Mouse (Mus musculus): ENCODE data around the gene Snapin.

Snapin gene

DNA sequence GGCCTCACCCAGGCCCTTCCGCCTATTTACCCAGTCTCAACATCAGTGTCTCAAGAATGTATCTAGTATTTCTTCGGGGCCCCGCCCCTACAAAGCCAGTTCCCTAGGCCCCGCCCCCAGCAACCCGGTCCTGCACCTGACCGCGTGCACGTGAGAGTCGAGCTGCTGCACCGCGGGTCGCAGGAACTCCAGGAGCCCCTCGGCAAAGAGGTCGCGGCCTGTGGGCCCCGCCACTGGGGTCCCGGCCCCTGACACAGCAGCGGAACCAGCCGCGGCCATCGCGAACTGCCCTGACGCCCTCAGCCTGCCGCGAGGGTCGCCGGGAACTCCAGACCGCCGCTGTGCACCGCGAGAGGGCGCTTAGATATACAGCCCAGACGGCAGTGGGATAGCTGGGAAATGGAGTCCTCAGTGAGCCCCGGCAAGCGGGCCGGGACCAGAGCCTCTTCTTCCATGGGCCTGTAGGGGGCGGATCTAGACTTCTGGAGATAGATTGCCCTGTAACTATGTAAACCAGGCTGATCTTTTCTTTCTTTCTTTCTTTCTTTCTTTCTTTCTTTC is at the start of gene Snapin:
TSS of gene Snapin (minus strand) at position 338 of the 561 bp plus-strand sequence.
- peak; percentile 97 for DNase-seq (ENCODE audit: low read depth)

DNA sequence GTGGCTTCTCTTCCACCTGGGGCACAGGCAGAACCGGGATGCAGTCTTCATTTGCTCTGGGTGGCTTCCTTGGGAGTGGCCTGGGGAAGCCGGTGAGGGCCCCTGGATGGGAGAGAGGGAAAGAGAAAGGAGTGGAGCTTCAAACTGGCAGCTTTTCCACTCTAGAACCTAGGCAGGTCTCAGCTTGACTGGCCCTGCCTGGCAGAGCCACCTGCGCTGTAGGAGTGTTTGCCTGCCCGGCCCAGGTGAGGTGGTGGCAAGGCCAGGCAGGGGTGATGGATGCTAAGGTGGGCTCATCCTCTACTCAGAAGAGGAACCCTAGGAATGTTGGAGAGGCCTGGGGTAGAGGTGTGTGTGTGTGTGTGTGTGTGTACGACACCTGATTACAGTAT is 47.1 kb upstream of the Snapin start:
- no peak for DNase-seq (ENCODE audit: low read depth)

DNA sequence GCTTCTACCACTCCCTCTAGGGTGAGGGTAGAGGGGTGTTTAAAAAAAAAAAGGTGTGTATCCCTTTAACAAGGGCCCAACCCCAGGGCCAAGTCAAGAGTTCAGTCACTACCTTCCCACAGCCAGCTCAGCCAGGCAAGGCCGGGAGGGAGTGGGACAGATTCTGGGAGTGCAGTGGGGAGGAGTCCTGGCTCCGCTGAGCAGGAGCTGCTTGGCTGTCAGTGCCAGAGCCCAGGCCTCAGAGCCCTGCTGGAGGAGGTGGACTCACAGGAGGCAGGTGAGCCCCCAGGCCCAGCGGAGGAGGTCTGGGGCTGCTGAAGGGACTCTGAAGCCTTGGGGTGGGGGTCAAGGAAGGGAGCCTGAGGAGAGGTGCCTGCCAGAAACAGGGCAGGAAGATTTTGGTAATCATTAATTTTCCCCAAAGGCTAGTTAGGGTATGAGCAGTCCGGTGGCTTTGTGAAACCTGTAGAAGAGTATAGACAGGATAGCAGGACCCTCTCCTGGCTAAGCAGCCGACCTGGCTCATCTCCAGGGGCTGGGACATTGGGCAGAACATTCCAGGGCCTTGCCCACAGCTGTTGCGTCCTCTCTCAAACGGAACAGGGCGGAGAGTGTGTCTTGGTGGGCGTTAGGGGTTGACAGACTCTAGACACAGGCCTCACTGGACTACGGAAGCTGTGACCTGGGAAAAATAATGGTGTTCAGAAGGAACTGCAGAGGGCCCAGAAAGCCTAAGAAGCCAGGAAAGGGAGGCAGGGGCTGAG is 46.5 kb upstream of the Snapin start, which contains the start of gene S100a16:
TSS of gene S100a16 (plus strand) at position 114 of the 764 bp plus-strand sequence.
- no peak for DNase-seq (ENCODE audit: low read depth)

DNA sequence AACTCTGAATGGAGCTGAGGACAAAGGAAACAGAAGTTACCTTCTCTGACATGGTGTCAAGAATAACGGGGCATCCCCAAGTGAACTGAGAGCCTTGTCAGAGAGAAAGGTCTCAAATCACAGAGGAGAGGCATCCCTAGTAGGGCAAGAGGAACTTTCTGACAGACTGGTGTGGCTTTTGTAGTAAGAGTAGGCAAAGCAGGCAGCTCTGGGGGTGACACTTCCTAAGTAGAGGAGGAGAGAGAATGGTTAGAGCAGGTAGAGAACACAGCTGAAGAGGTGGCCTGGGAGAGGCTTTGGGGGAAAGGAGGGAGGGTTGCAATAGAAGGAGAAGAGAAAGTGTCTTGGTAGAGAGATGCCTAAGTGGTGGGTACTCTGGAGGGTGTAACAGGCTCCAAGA is 44.6 kb upstream of the Snapin start:
- no peak for DNase-seq (ENCODE audit: low read depth)

DNA sequence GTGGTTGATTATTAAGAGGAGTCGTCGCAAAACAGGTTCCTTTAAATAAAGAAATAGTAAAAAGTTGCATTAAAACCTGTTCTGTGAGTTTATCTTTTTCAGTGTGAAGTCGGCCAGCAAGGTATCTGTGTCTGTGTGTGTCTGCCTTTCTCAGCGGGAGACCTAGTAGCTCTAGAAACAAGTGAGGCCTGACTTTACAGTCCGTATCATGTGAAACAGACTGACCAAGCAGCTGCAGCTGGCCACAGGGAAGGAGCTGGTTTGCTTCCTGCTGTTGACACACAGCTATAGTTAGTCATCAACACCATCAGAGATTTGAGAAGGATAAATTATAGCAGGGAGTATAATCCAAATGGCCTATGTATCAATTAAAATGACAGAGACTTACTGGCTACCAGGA is 40.9 kb upstream of the Snapin start:
- no peak for DNase-seq (ENCODE audit: low read depth)

DNA sequence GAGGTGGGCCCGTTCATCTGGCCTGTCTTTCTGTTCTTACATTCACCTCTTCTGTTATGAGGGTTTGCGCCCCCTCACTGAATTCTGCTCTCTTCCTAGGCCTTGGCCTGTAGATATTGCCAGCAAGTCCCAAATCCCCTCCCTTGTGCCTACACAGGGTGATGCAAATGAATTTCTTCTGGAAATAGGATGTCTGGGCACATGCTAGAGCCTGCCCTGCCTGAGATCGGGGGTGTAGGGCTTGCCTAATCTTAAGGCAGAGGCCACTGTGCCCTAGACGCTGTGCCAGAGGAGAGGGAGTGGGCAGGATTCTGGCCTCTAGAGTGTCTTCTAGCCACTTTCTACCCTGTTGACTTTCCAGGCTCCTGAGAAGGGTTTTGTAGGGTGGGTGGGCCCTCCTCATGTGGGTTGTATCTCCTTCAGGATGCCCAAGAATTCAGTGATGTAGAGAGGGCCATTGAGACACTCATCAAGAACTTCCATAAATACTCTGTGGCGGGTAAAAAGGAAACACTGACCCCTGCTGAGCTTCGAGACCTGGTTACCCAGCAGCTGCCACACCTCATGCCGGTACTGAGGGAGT is 36.5 kb upstream of the Snapin start:
- DNase-seq (ENCODE audit: low read depth), result no peak

DNA sequence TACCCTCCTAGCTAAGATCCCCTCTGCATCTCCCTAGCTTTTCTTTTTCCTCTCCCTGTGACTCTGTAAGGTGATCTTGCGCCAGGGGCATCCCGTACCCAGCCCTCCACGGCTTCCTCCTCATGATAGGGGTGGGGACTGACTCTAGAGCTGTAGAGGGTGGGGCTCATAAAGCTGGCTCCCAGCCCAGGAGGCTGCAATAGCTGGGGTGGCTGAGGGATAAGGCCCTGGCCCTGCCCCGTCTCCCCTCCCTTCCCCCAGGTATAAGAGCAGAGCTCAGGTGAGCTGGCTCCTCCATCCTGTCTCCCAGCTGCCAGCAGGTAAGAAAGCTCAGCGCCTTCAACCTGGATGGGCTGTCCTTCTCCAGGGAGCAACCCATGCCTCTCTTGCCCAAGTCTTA is 35.7 kb upstream of the Snapin start, which contains the start of gene S100a14:
TSS of gene S100a14 (plus strand) at position 277 of the 400 bp plus-strand sequence.
- DNase-seq (ENCODE audit: low read depth), result no peak

DNA sequence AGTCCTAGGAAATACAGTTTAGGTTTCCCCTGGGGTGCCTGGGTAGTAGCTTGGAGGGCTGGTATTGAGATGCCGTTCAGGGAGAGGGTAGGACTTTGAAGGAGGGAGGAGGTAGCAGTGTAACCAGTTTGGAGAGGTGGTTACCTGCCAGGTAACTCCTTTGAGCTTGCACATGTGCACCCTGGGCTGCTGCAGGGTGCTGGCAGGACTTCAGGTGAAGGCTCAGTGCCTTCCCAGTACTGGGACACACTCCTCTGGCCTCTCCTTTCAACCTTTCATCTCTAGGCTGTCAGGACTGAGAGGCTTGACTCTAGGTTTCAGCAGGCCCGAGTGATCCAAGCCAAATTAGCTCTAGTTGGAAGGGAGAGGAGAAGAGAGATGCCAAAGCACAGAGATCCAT is 35.2 kb upstream of the Snapin start:
- DNase-seq (ENCODE audit: low read depth), result no peak

DNA sequence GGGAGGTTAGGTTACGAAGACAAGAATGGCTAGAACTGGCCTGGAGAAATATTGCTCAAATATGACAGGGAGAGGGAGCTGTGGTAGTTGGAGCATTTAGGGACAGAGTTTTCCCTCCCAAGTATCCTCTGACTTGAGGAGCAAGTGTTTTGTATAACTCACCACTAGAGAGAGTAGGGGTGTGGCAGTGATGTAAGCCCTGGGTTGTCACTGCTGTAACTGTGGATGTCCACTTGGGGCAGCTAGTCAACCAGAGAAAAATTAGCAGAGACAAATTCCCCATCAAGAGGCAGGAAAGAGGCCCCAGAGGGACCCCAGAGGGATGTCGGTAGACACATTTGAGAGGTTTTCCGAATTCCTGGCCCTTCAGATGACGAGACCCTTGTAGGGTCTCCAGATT is 34.6 kb upstream of the Snapin start:
- peak; percentile 49 for DNase-seq (ENCODE audit: low read depth)

DNA sequence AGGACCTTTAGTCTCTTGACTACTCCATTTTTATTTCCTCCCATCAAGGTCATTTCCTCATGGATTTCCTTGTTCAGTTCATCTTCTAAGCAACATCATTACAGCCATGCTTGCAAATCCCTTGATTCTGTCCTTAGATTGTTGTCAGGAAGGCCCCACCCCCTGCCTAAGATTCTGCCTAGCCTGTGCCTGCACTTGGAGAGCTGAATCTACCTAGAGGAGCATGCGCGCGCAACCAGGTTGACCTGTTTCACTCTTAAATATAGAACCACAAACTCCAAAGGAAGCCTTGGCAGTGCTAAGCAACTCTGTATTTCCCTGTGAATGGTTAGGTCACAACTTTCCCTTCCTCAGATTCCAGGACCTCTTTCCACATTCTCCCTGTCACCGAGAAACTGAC is 26.9 kb upstream of the Snapin start:
- DNase-seq (ENCODE audit: low read depth), result no peak

DNA sequence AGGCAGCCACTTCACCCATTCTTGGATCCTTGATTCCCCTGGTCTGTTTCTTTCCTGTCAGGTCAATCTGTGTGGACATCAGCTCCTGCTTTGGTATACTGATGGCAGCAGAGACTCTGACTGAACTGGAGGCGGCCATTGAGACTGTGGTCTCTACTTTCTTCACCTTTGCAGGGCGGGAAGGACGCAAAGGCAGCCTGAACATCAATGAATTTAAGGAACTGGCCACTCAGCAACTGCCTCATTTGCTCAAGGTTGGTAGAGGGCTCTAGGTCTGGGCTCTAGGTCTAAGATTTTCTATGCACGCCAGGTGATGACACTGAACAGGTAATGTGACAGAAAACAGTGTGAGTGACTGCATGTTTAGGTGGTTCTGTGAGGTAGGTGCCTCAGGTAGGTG is 25.0 kb upstream of the Snapin start:
- DNase-seq (ENCODE audit: low read depth), result no peak

DNA sequence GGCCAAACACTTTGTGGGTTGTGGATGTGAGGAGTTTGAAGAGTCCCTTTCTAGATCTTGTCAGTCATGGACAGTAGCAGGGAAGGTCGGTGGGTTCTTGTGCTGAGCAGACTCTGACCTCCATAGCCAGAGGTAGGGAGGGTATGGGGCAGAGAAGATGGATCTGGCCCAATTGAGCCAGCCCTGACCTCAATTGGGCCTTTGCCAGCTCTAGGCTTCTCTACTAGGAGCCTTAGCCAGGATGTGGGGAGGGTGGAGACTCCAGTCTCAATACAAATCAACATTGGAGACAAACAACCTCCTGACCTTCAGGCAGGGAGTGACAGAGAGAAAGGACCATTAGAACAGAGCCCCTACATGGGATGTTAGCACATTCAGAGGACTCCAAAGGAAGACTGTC is 24.4 kb upstream of the Snapin start:
- no peak for DNase-seq (ENCODE audit: low read depth)

DNA sequence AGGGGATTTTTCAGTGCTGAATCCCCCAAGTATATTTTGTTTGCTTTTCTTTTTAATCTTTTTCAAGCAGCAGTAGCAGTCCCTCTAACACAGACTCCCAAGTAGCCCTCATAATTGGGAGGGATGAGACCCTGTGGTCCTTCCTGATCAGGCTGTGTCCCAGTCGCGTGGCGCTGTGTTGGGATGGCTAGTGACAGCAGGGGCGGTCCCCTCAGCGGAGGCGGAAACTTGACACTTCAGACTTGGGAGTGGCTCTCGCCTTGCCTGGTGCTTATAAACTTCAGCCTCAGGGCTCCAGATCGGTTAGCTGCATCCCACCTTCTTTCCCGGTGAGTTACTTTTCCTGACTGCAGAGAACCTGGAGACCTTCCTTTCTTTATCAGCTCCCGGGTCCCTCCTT is 23.9 kb upstream of the Snapin start:
- peak; percentile 66 for DNase-seq (ENCODE audit: low read depth)

DNA sequence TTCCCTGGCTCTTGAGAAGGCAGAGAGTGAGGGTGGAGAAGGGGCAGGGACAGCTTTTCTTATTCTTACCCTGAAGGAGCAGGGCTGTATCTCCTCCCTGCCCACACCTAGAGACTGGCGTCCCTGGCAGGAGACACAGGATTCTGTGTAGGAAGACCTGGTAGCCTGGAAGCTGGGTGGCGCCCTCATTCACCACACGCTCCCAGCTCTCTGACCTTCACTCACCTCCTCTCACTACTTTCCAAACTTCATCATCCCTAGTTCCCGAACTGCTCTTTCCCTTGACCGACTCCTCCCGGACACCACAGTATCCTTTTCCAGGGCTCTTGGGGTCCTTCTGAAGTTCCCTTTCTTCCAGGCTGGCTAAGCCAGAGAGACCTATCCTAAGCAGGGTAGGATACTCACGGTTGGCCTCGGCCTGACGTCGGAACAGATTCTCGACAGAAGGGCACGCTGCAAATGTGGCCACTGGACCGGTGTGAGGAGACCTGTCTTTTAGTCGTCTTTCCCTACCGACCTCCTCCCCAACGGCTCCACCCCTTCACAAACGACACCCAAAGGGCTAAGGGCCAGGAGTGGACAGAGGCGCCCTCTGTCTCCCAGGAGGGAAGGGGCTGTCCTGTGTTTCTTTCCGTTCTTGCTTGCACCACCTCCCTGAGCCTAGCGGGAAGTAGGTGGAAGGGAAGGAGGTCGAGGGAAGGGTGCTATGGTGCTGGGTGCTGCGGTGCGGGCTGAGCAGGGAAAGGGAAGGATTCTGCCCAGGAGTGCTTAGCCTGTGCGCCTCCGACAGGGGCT is 23.2 kb upstream of the Snapin start, which contains the start of the genes S100a1 and S100a13:
TSS of gene S100a1 (minus strand) at position 597 of the 795 bp plus-strand sequence.
TSS of gene S100a13 (plus strand) at position 640 of the 795 bp plus-strand sequence.
- peak; percentile 47 for DNase-seq (ENCODE audit: low read depth)

DNA sequence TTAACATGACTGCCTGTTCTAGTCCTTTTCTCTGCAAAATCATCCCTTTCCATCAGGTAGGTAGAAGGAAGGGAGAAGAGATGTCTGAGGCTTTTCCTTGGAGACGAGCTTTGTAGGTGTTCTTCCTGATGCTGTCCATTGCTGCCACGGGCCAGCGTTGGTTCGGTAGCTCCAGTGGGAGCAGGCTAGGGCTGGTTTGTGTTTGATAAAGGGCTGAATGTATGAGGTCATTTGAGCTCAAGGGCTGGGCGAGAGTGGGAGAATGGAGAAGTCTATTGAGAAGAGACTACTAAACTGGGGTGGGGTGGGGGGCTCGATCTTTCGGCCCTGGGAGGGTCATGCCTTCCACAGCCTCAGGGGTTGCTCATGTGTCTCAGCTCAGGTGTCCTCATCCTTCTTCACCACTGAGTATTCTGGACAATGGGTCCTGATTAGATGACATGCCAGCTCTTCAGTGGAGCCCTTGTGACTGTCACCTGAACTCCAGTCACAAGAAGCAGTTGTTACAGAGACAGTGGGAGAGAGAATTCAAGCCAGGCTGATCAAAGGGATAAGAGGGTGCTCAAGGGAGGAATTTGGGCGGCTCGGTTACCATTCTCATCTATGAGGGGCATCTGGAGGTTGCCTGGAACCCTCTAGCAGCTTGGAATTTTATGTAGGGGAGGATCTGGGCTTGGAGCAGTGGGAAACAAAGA is 22.3 kb upstream of the Snapin start:
- no peak for DNase-seq (ENCODE audit: low read depth)

DNA sequence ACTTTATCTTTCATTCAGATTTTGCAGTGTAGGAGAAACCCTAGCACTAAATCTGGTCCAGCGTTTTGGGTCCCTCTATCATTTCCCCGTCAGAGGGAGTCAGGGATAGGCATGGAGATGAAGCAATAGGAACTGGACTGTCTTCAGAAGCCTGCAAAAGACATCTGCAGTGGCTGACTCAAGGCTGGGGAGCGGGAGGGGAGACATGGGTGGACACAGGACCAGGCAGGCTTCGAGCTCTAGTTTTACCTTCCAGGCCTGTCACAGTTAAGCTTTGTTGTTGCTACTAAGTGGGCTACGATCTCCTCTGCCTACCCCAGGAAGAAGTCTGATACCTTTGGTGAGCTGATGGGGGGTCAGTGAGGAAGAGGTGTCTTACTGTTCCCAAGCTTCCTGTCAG is 21.4 kb upstream of the Snapin start:
- DNase-seq (ENCODE audit: low read depth), result no peak

DNA sequence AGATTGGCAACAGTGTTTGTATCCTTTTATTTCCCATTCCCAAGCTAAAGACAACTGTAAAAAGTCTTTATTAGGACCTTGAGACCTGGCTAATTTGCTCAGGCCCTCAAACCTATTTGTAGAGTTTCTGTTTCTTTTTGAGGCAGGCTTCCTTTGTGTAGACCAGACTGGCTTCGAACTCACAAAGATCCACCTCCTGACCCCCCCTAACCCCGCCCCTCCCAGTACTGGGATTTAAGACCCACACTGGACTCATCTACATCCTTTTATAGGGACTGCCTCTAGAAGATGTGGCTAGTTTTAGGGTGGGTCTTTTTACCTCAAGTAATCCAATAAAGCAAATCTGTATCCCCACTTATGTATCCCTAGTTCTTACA is 18.9 kb upstream of the Snapin start:
- no peak for DNase-seq (ENCODE audit: low read depth)

DNA sequence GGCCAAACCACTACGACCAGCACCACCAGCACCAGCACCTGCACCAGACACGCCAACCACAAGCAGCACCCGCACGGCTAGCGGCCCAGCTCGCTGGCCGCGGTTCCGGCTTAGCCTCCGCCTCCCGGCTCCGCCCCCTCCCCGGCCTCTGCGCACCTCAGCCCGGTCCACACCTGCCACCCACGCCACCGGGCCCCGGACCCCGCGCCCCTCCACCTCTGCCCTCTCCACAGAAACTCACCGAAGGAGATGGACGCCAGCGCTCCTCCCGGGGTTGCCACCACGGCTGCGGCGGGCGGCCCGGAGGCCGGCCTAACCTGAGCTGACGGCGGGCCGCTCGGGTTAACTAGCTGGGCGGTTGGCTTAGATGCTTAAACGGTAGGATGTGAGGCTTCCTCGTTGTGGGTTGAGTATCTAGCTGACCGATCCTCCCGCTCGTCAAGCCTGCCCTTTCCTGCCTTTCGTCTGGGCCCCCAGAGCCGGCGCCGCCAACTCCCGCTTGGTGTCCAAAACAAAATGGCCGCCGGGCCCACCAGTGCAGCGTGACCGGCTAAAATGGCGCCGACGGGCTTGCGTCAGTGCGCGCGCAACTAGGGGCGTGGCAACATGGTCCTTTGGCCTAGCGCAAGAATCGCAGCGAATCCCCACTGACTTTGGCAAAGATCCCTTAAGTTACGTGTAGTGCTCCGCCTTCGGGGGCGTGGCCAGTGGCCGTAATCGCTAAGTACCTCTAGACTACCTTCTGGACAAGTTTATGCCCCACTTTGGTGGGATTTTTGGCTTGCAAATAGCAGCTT is 18.3 kb upstream of the Snapin start, which contains the start of gene Chtop:
TSS of gene Chtop (minus strand) at position 549 of the 797 bp plus-strand sequence.
- DNase-seq (ENCODE audit: low read depth), result peak; percentile 100

DNA sequence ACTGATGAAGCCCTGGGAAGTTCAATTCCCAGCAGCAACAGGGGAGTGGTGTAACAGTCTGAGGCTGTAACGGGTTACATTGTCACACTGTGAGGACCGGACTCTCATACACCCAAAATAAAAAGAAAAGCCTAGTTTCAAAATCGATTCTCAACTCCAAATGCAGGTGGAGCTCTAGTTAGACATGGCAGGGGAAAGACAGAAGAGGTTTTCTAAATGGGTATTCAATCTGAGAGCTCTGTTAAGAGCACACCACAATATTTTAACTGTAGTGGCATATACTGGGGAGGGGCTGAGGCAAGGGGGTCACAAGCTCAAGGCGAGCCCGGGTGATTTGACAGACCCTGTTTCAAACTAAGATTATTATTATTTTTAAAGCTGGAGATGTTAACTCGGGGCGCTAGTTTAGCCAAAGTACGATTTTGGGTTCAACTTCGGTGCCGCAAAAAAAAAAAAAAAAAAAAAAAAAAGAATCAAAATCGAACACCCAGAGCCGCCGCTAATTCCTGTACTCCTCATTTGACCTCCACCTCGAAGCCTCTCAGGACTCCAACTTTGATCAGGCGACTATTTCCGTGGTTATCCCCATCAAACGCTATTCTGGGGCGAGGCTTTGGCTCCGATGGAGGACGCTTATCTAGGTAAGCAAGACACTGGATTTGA is 17.6 kb upstream of the Snapin start:
- peak; percentile 38 for DNase-seq (ENCODE audit: low read depth)

DNA sequence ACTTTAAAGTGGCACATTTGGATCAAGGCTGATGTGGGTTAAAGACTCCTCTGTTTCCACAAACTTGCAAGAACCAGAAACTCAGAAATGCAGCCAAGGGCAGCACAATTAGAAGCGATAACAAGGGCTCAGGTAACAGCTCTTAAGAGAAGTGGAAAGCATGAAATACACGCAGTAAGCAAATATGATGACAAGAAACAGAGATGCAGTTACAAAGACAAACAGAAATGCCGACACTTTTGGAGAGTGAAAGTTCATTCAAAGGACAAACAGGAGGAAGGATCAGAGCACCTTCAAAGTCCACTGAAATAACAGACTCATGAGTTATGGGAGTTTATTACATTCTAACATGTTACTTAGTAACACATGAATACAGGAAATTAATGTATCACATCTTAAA is 15.5 kb upstream of the Snapin start:
- DNase-seq (ENCODE audit: low read depth), result no peak

Measured in naive thymus-derived CD4-positive, alpha-beta T cell, adult 2 months (primary cell).